Mouse (Mus musculus) naive thymus-derived CD4-positive, alpha-beta T cell, adult 2 months (primary cell): ENCODE data around the gene Ikbip.
A peak's percentile ranks its signal among the peaks of the same experiment; 100 is the strongest.

Experiments used
- DNase-seq: peaks from one replicate; pipeline ENCODE4 v3.0.0-alpha.2; 2011; ENCODE audit warnings: low read depth

Gene Ikbip

GRCm38 (mm10) chr10:91116958-91117357, 34.2 kb downstream of the Ikbip start:
- no peak for DNase-seq

- peak; percentile 56 for DNase-seq
Measured at GRCm38 (mm10) chr10:91122646-91123045, 39.9 kb downstream of the Ikbip start.

- DNase-seq: no peak
Measured at GRCm38 (mm10) chr10:91123281-91123827, 40.6 kb downstream of the Ikbip start.

- peak; percentile 99 for DNase-seq
Measured at GRCm38 (mm10) chr10:91123828-91124822, 41.4 kb downstream of the Ikbip start, which contains the start of gene Slc25a3. Gene Slc25a3, minus strand, starts transcription at chr10:91124059.

- no peak for DNase-seq
Measured at GRCm38 (mm10) chr10:91126618-91127355, 44.0 kb downstream of the Ikbip start.

GRCm38 (mm10) chr10:91127395-91127794, 44.7 kb downstream of the Ikbip start:
- DNase-seq: no peak

- DNase-seq: no peak
Measured at GRCm38 (mm10) chr10:91128551-91129160, 45.9 kb downstream of the Ikbip start.

- DNase-seq: no peak
Measured at GRCm38 (mm10) chr10:91130792-91131191, 48.1 kb downstream of the Ikbip start.

GRCm38 (mm10) chr10:91131565-91131964, 48.8 kb downstream of the Ikbip start:
- DNase-seq: no peak

- no peak for DNase-seq
Measured at GRCm38 (mm10) chr10:91135302-91135972, 52.7 kb downstream of the Ikbip start.

- DNase-seq: no peak
Measured at GRCm38 (mm10) chr10:91137400-91137799, 54.7 kb downstream of the Ikbip start.

- no peak for DNase-seq
Measured at GRCm38 (mm10) chr10:91138317-91138716, 55.6 kb downstream of the Ikbip start.

- no peak for DNase-seq
Measured at GRCm38 (mm10) chr10:91139148-91139766, 56.5 kb downstream of the Ikbip start.

GRCm38 (mm10) chr10:91141564-91141963, 58.8 kb downstream of the Ikbip start:
- peak; percentile 84 for DNase-seq

GRCm38 (mm10) chr10:91142654-91143191, 60.0 kb downstream of the Ikbip start:
- DNase-seq: peak; percentile 26

GRCm38 (mm10) chr10:91143313-91144230, 60.8 kb downstream of the Ikbip start:
- DNase-seq: no peak

GRCm38 (mm10) chr10:91145413-91145812, 62.7 kb downstream of the Ikbip start:
- DNase-seq: no peak
